Mouse (Mus musculus) lung, embryonic 16.5 days (tissue): ENCODE data around the gene Scaf1. TPM values are rescaled to one million over a fixed set of nuclear protein-coding genes. Genes with fewer than 3 reads are reported as not detected.
A peak's percentile ranks its signal among the peaks of the same experiment; 100 is the strongest.

Source experiments
- ATAC-seq: fragments of 200-750 bp; cut with Nextera tagmentation; 2 replicates; pipeline ENCODE4 v1.8.0; 2017; ENCODE audit warnings: low read depth, mild to moderate bottlenecking, moderate library complexity
- H3K27ac ChIP-seq: fragments of 300-500 bp; sonication (generic); 2 replicates; pipeline ENCODE4 v1.5.1; 2014; ENCODE audit warnings: mild to moderate bottlenecking, control low read depth, low read length
- H3K27me3 ChIP-seq: fragments of 300-500 bp; sonication (generic); 2 replicates; pipeline ENCODE4 v1.6.1; 2014; ENCODE audit warnings: low read depth, low read length, mixed read lengths; ENCODE audit not compliant: control insufficient read depth, insufficient read depth
- H3K36me3 ChIP-seq: fragments of 300-500 bp; sonication (generic); 2 replicates; pipeline ENCODE4 v1.6.1; 2014; ENCODE audit warnings: low read length; ENCODE audit not compliant: control insufficient read depth, insufficient read depth
- H3K4me1 ChIP-seq: fragments of 300-500 bp; sonication (generic); replicated peaks from 2 replicates; pipeline ENCODE4 v1.6.1; 2014; ENCODE audit warnings: low read length, mixed read lengths; ENCODE audit not compliant: control insufficient read depth, insufficient read depth
- H3K4me2 ChIP-seq: fragments of 300-500 bp; sonication (generic); 2 replicates; pipeline ENCODE4 v1.6.1; 2014; ENCODE audit warnings: low read depth, low read length, control low read depth
- H3K4me3 ChIP-seq: fragments of 300-500 bp; sonication (generic); 2 replicates; pipeline ENCODE4 v1.5.1; 2014; ENCODE audit warnings: mild to moderate bottlenecking, low read length, control low read depth
- H3K9ac ChIP-seq: fragments of 300-500 bp; sonication (generic); 2 replicates; pipeline ENCODE4 v1.6.1; 2014; ENCODE audit warnings: low read length, control low read depth
- H3K9me3 ChIP-seq: fragments of 300-500 bp; sonication (generic); 2 replicates; pipeline ENCODE4 v1.6.1; 2016; ENCODE audit warnings: low read length; ENCODE audit not compliant: control insufficient read depth
- WGBS: fragments of 180-500 bp; shearing (Covaris S2); extraction: QIAGEN DNeasy Blood & Tissue Kit; methylation state at CpG from one replicate; pipeline ENCODE4 v1.1.7; 2014; 5-methylcytosine and 5-hydroxymethylcytosine counted together
- polyA plus RNA-seq: library from polyadenylated mRNA; unstranded; fragments of >200 nt; fragmentation: Nextera tagmentation; extraction: Ambion mirVana; gene quantifications from 2 replicates; pipeline ENCODE4 v1.2.1, GENCODE M21; 2015

The Scaf1 gene
- polyA plus RNA-seq, result 28.9 and 30.7 TPM in 2 replicates

GRCm38 (mm10) chr7:45015957-45016612 lies at the start of gene Scaf1:
TSS of gene Scaf1 (minus strand) at chr7:45016363.
- WGBS, result under 1% methylated on average over 67 of the region's 69 CpGs
- H3K9me3 ChIP-seq, result no peaks in the 10 kb centered on the region
- peaks cover 19% of the 10 kb centered on the region for H3K4me1 ChIP-seq
- peak; percentile 87 for ATAC-seq
- H3K27me3 ChIP-seq, result no peaks in the 10 kb centered on the region
- peak within 1 kb of the TSS; percentile 97 for H3K9ac ChIP-seq
- peak within 1 kb of the TSS; percentile 100 for H3K27ac ChIP-seq
- peak within 1 kb of the TSS; percentile 87 for H3K4me3 ChIP-seq
- peak within 1 kb of the TSS; percentile 79 for H3K4me2 ChIP-seq
- H3K36me3 ChIP-seq, result peaks cover 16% of the 10 kb centered on the region

- Histone ChIP-seq H3K27me3 (no peaks in the 10 kb centered on the region), H3K9me3 (no peaks in the 10 kb centered on the region), H3K27ac (peak within 1 kb of the TSS; percentile 95), H3K4me3 (peak within 1 kb of the TSS; percentile 78), H3K4me2 (peak within 1 kb of the TSS; percentile 66), H3K36me3 (no peaks in the 10 kb centered on the region), H3K4me1 (peaks cover 12% of the 10 kb centered on the region), H3K9ac (peak within 1 kb of the TSS; percentile 77)
- WGBS, result under 1% methylated on average over 31 of the region's 31 CpGs
- peak; percentile 92 for ATAC-seq
These were observed 46.2 kb upstream of the Scaf1 start, which contains the start of the genes Nosip and Prrg2 for GRCm38 (mm10) chr7:45062239-45062835. TSS of gene Nosip (plus strand) at chr7:45062429. TSS of gene Prrg2 (minus strand) at chr7:45062677.

- peak overlapping the region; percentile 95 for H3K27ac ChIP-seq
- H3K27me3 ChIP-seq, result no peaks in the 10 kb centered on the region
- peak overlapping the region; percentile 66 for H3K4me2 ChIP-seq
- peak; percentile 31 for ATAC-seq
- H3K4me1 ChIP-seq, result peaks cover 12% of the 10 kb centered on the region
- no peaks in the 10 kb centered on the region for H3K9me3 ChIP-seq
- H3K9ac ChIP-seq, result peak overlapping the region; percentile 67
- WGBS, result 14% methylated on average over 11 of the region's 11 CpGs
- H3K36me3 ChIP-seq, result no peaks in the 10 kb centered on the region
- peak overlapping the region; percentile 78 for H3K4me3 ChIP-seq
These were observed 45.4 kb upstream of the Scaf1 start for GRCm38 (mm10) chr7:45061532-45062075.

GRCm38 (mm10) chr7:45060632-45061122 lies 44.5 kb upstream of the Scaf1 start:
- WGBS, result 81% methylated on average over 6 of the region's 6 CpGs
- ATAC-seq, result no peak
- Histone ChIP-seq H3K4me1 (peaks cover 12% of the 10 kb centered on the region), H3K27me3 (no peaks in the 10 kb centered on the region), H3K4me2 (no peak overlapping the region), H3K27ac (no peak overlapping the region), H3K9ac (no peak overlapping the region), H3K36me3 (no peaks in the 10 kb centered on the region), H3K9me3 (no peaks in the 10 kb centered on the region), H3K4me3 (no peak overlapping the region; the same call in 1 of the 2 replicates)

GRCm38 (mm10) chr7:45058607-45059571 lies 42.7 kb upstream of the Scaf1 start:
- H3K4me1 ChIP-seq, result peaks cover 13% of the 10 kb centered on the region
- H3K9ac ChIP-seq, result no peak overlapping the region
- no peaks in the 10 kb centered on the region for H3K27me3 ChIP-seq
- ATAC-seq, result no peak
- H3K4me2 ChIP-seq, result no peak overlapping the region
- H3K4me3 ChIP-seq, result no peak overlapping the region
- no peak overlapping the region for H3K27ac ChIP-seq
- H3K9me3 ChIP-seq, result no peaks in the 10 kb centered on the region
- H3K36me3 ChIP-seq, result no peaks in the 10 kb centered on the region
- WGBS, result 70% methylated on average over 10 of the region's 10 CpGs

GRCm38 (mm10) chr7:45056972-45057348 lies 40.8 kb upstream of the Scaf1 start:
- H3K36me3 ChIP-seq, result no peaks in the 10 kb centered on the region
- H3K9ac ChIP-seq, result no peak overlapping the region
- H3K27ac ChIP-seq, result no peak overlapping the region
- no peak for ATAC-seq
- no peaks in the 10 kb centered on the region for H3K27me3 ChIP-seq
- no peak overlapping the region for H3K4me3 ChIP-seq
- H3K9me3 ChIP-seq, result no peaks in the 10 kb centered on the region
- peaks cover 9% of the 10 kb centered on the region for H3K4me1 ChIP-seq
- H3K4me2 ChIP-seq, result no peak overlapping the region

GRCm38 (mm10) chr7:45056329-45056971 lies 40.3 kb upstream of the Scaf1 start:
- Histone ChIP-seq H3K9ac (no peak overlapping the region), H3K36me3 (no peaks in the 10 kb centered on the region), H3K4me1 (peaks cover 10% of the 10 kb centered on the region), H3K4me3 (no peak overlapping the region), H3K27ac (no peak overlapping the region), H3K9me3 (no peaks in the 10 kb centered on the region), H3K4me2 (no peak overlapping the region), H3K27me3 (no peaks in the 10 kb centered on the region)
- 60% methylated on average over 14 of the region's 14 CpGs for WGBS
- ATAC-seq, result no peak

- H3K9ac ChIP-seq, result peak overlapping the region; percentile 76
- ATAC-seq, result peak; percentile 95
- under 1% methylated on average over 33 of the region's 33 CpGs for WGBS
- peak overlapping the region; percentile 74 for H3K4me2 ChIP-seq
- no peaks in the 10 kb centered on the region for H3K9me3 ChIP-seq
- peak overlapping the region; percentile 100 for H3K27ac ChIP-seq
- peak overlapping the region; percentile 90 for H3K4me3 ChIP-seq
- H3K4me1 ChIP-seq, result peaks cover 19% of the 10 kb centered on the region
- peaks cover 12% of the 10 kb centered on the region for H3K36me3 ChIP-seq
- no peaks in the 10 kb centered on the region for H3K27me3 ChIP-seq
These were observed 37.9 kb upstream of the Scaf1 start for GRCm38 (mm10) chr7:45053931-45054510.
